Mouse (Mus musculus) C3H10T1/2 (cell line): ENCODE data around the gene Ldlr. TPM values are rescaled to one million over a fixed set of nuclear protein-coding genes. Genes with fewer than 3 reads are reported as not detected.

Experiments
- polyA plus RNA-seq, 2 experiments: library from polyadenylated mRNA; unstranded; fragments of >200 nt; fragmentation: generic; extraction: Trizol; gene quantifications; one replicate each; pipeline ENCODE4 v1.2.1; 2012; ENCODE audit warnings: missing spikeins in 2 of 2

Ldlr gene
- polyA plus RNA-seq: 10 to 100 TPM; 24.4 to 32.6 TPM

GRCm38 (mm10) chr9:21723377-21724146 is at the start of gene Ldlr:
Gene Ldlr, plus strand, starts transcription at chr9:21723483.

GRCm38 (mm10) chr9:21760155-21761088 is 37.1 kb downstream of the Ldlr start, which contains the start of gene Spc24:
Gene Spc24, minus strand, starts transcription at chr9:21760303.

GRCm38 (mm10) chr9:21798345-21799009 is 75.2 kb downstream of the Ldlr start, which contains the start of gene Kank2:
Gene Kank2, minus strand, starts transcription at chr9:21798744.

Other genes with a start within 250 kb of the Ldlr start
- gene Tmed1, start 213.2 kb upstream of the Ldlr start, polyA plus RNA-seq: 100 to 1,000 TPM in 1 of 2 experiments, 10 to 100 TPM in 1; 72.9 to 105 TPM
- gene AB124611, start 197.3 kb upstream of the Ldlr start, polyA plus RNA-seq: 1 to 10 TPM in 1 of 2 experiments, under 1 TPM in 1; 0.15 to 1.4 TPM
- gene Carm1, start 176.6 kb upstream of the Ldlr start, polyA plus RNA-seq: 10 to 100 TPM; 28.3 to 50.1 TPM
- 10 to 100 TPM in 1 of 2 experiments, 1 to 10 TPM in 1; 5.0 to 17.7 TPM for gene Timm29, start 130.8 kb upstream of the Ldlr start, polyA plus RNA-seq
- 10 to 100 TPM; 21.6 to 22.3 TPM for gene Yipf2, start 130.7 kb upstream of the Ldlr start, polyA plus RNA-seq
- gene Smarca4, start 107.3 kb upstream of the Ldlr start, polyA plus RNA-seq: 10 to 100 TPM; 38.3 to 66.5 TPM
- 10 to 100 TPM; 66.5 to 79.4 TPM for gene Spc24, start 36.8 kb downstream of the Ldlr start, polyA plus RNA-seq
- 10 to 100 TPM; 13.4 to 57.5 TPM for gene Kank2, start 75.3 kb downstream of the Ldlr start, polyA plus RNA-seq
- not detected for gene Angptl8, start 112.0 kb downstream of the Ldlr start, polyA plus RNA-seq
- 10 to 100 TPM in 1 of 2 experiments, 1 to 10 TPM in 1; 2.3 to 10.7 TPM for gene Dock6, start 129.2 kb downstream of the Ldlr start, polyA plus RNA-seq
- gene Rab3d, start 194.7 kb downstream of the Ldlr start, polyA plus RNA-seq: 10 to 100 TPM in 1 of 2 experiments, 1 to 10 TPM in 1; 2.4 to 10.6 TPM
- 1 to 10 TPM; 2.1 to 6.2 TPM for gene Ccdc159, start 204.0 kb downstream of the Ldlr start, polyA plus RNA-seq
- 100 to 1,000 TPM in 1 of 2 experiments, 10 to 100 TPM in 1; 68.4 to 138 TPM for gene Tmem205, start 204.1 kb downstream of the Ldlr start, polyA plus RNA-seq
- gene Plppr2, start 213.6 kb downstream of the Ldlr start, polyA plus RNA-seq: 10 to 100 TPM; 10.1 to 21.5 TPM
- 1 to 10 TPM; 6.5 to 8.7 TPM for gene Swsap1, start 232.3 kb downstream of the Ldlr start, polyA plus RNA-seq
- gene Epor, start 240.0 kb downstream of the Ldlr start, polyA plus RNA-seq: under 1 TPM; 0.04 to 0.52 TPM